ENCODE assay signal across 8 mouse cellular contexts in genomic region chr9:64020606-64021318, GRCm38 (mm10). TPM values are rescaled to one million over a fixed set of nuclear protein-coding genes. Genes with fewer than 3 reads are reported as not detected.
DNase-seq lines count a peak whose midpoint lies in the region; ATAC-seq and TF ChIP-seq lines count a peak whose summit lies in the region.

No protein-coding gene starts in this region.

- TF ChIP-seq CTCF in kidney, postnatal 0 days (IDR thresholded peaks at IDR 0.05; ENCODE audit: low read depth), result no peak

- peak overlapping the region; percentile 94 for H3K4me2 ChIP-seq in kidney, postnatal 0 days (ENCODE audit: low read length)
- peak overlapping the region; percentile 99 for H3K4me2 ChIP-seq in midbrain, embryonic 11.5 days

- peak; percentile 49 to 52 for DNase-seq in adrenal gland, adult 18-20 months (ENCODE audit: low spot score in 2 of 2)
- DNase-seq in adrenal gland, postnatal 4 days (ENCODE audit: low spot score in 2 of 2), result no peak
- peak; percentile 54 for DNase-seq in adrenal gland, postnatal 14 days
- peak; percentile 42 to 52 for DNase-seq in gastrocnemius, postnatal 4 days (ENCODE audit: low spot score in 2 of 2)
- DNase-seq in kidney, postnatal 0 days (ENCODE audit: low spot score), result no peak
- DNase-seq in midbrain, embryonic 11.5 days (ENCODE audit: low spot score, missing footprints), result no peak
- peak; percentile 63 for DNase-seq in thymus, postnatal 4 days

- H3K4me1 ChIP-seq in kidney, postnatal 0 days (replicated peaks; ENCODE audit: insufficient read depth, low read length), result peaks cover 33% of the 10 kb centered on the region
- peaks cover 52% of the 10 kb centered on the region for H3K4me1 ChIP-seq in midbrain, embryonic 11.5 days (ENCODE audit: control insufficient read depth, insufficient read depth, low read length)

- ATAC-seq in kidney, postnatal 0 days (replicated peaks; ENCODE audit: low FRiP score, low read depth), result no peak
- no peak for ATAC-seq in midbrain, embryonic 11.5 days (ENCODE audit: low FRiP score)
- no peak for ATAC-seq in megakaryocyte progenitor cell, adult 5-6 weeks (replicated peaks; ENCODE audit: poor library complexity)

- H3K27ac ChIP-seq in kidney, postnatal 0 days, result peak overlapping the region; percentile 97
- peak overlapping the region; percentile 90 for H3K27ac ChIP-seq in midbrain, embryonic 11.5 days (ENCODE audit: low read depth, low read length)

- H3K9me3 ChIP-seq in kidney, postnatal 0 days (replicated peaks; ENCODE audit: low read length), result no peaks in the 10 kb centered on the region
- no peaks in the 10 kb centered on the region for H3K9me3 ChIP-seq in midbrain, embryonic 11.5 days (ENCODE audit: control insufficient read depth, low read length)

- H3K27me3 ChIP-seq in kidney, postnatal 0 days (ENCODE audit: insufficient read depth, low read length), result no peaks in the 10 kb centered on the region
- peaks cover 2% of the 10 kb centered on the region for H3K27me3 ChIP-seq in midbrain, embryonic 11.5 days (ENCODE audit: control insufficient read depth, insufficient read depth, low read length)

- peak overlapping the region; percentile 98 for H3K9ac ChIP-seq in kidney, postnatal 0 days (ENCODE audit: low read depth, low read length)
- peak overlapping the region; percentile 93 for H3K9ac ChIP-seq in midbrain, embryonic 11.5 days (ENCODE audit: low read length)

- H3K36me3 ChIP-seq in kidney, postnatal 0 days (ENCODE audit: insufficient read depth, low read length), result no peaks in the 10 kb centered on the region
- no peaks in the 10 kb centered on the region for H3K36me3 ChIP-seq in midbrain, embryonic 11.5 days (ENCODE audit: control insufficient read depth, insufficient read depth, low read length)

- WGBS in kidney, postnatal 0 days, result 0% methylated on average over 81 of the region's 89 CpGs
- under 1% methylated on average over 87 of the region's 89 CpGs for WGBS in midbrain, embryonic 11.5 days

- peak overlapping the region; percentile 81 for H3K4me3 ChIP-seq in kidney, postnatal 0 days (replicated peaks; ENCODE audit: low read depth, low read length)
- peak overlapping the region; percentile 77 for H3K4me3 ChIP-seq in midbrain, embryonic 11.5 days (ENCODE audit: low read depth, low read length)

RNA-seq across cellular contexts. Expression of gene Smad6, which starts 1.1 kb away (rescaled TPM):
- total RNA-seq in adrenal gland, adult 18-20 months (2021), result 1 to 10 TPM; 5.4 to 5.5 TPM
- total RNA-seq in adrenal gland, postnatal 4 days (2021), result 10 to 100 TPM; 28.8 to 32.9 TPM
- 11.1 and 12.0 TPM in 2 replicates for total RNA-seq in adrenal gland, postnatal 14 days (2021)
- 1 to 10 TPM; 5.6 to 7.2 TPM for total RNA-seq in gastrocnemius, postnatal 4 days (2021)
- polyA plus RNA-seq in kidney, postnatal 0 days (2015; fragmentation: Nextera tagmentation; extraction: Ambion mirVana), result 7.2 and 10.6 TPM in 2 replicates
- polyA plus RNA-seq in midbrain, embryonic 11.5 days (2014; fragmentation: Nextera tagmentation; extraction: Ambion mirVana), result 3.9 and 4.0 TPM in 2 replicates
- total RNA-seq in megakaryocyte progenitor cell, adult 5-6 weeks (2015), result 0.34 and 0.72 TPM in 2 replicates
- total RNA-seq in megakaryocyte progenitor cell, adult 5-6 weeks (2017), result 1.2 TPM in 2 replicates

Comparison
In these comparisons a context has a peak if more than half of its experiments do, and no peak if none do; other contexts are left out.
1. DNase-seq: peak in adrenal gland, adult 18-20 months (2 of 2), adrenal gland, postnatal 14 days (single experiment), gastrocnemius, postnatal 4 days (2 of 2) and thymus, postnatal 4 days (single experiment); none in adrenal gland, postnatal 4 days (0 of 2), kidney, postnatal 0 days (single experiment) and midbrain, embryonic 11.5 days (single experiment).